8 mouse cellular contexts compared by ENCODE assay signal in genomic region chr11:117479007-117479719, GRCm38 (mm10). TPM values are rescaled to one million over a fixed set of nuclear protein-coding genes. Genes with fewer than 3 reads are reported as not detected.
DNase-seq lines count a peak whose midpoint lies in the region; ATAC-seq and TF ChIP-seq lines count a peak whose summit lies in the region.

No protein-coding gene starts in this region.

- TF ChIP-seq CTCF in kidney, postnatal 0 days (IDR thresholded peaks at IDR 0.05; ENCODE audit: low read depth) = no peak

- H3K27me3 ChIP-seq in kidney, postnatal 0 days (ENCODE audit: insufficient read depth, low read length) = no peaks in the 10 kb centered on the region
- peaks cover 7% of the 10 kb centered on the region; the same call in 1 of the 2 replicates for H3K27me3 ChIP-seq in forebrain, embryonic 14.5 days (replicated peaks; ENCODE audit: control insufficient read depth, insufficient read depth, low read length)

- no peak overlapping the region for H3K4me2 ChIP-seq in kidney, postnatal 0 days (ENCODE audit: low read length)
- H3K4me2 ChIP-seq in forebrain, embryonic 14.5 days (ENCODE audit: low read length) = peak overlapping the region; percentile 14; the same call in 1 of the 2 replicates

- no peak overlapping the region for H3K27ac ChIP-seq in kidney, postnatal 0 days
- H3K27ac ChIP-seq in forebrain, embryonic 14.5 days (ENCODE audit: low read depth, low read length) = peak overlapping the region; percentile 95

- no peak overlapping the region for H3K9ac ChIP-seq in kidney, postnatal 0 days (ENCODE audit: low read depth, low read length)
- H3K9ac ChIP-seq in forebrain, embryonic 14.5 days (ENCODE audit: low read length) = peak overlapping the region; percentile 26; the same call in 1 of the 2 replicates

- H3K4me3 ChIP-seq in kidney, postnatal 0 days (replicated peaks; ENCODE audit: low read depth, low read length) = no peak overlapping the region
- H3K4me3 ChIP-seq in forebrain, embryonic 14.5 days (ENCODE audit: low read depth, low read length) = no peak overlapping the region

- no peak for ATAC-seq in kidney, postnatal 0 days (replicated peaks; ENCODE audit: low FRiP score, low read depth)
- peak; percentile 81 for ATAC-seq in forebrain, embryonic 14.5 days

- no peaks in the 10 kb centered on the region for H3K36me3 ChIP-seq in kidney, postnatal 0 days (ENCODE audit: insufficient read depth, low read length)
- H3K36me3 ChIP-seq in forebrain, embryonic 14.5 days (ENCODE audit: control insufficient read depth, insufficient read depth, low read length) = no peaks in the 10 kb centered on the region

- H3K4me1 ChIP-seq in kidney, postnatal 0 days (replicated peaks; ENCODE audit: insufficient read depth, low read length) = peaks cover 7% of the 10 kb centered on the region; the same call in 1 of the 2 replicates
- H3K4me1 ChIP-seq in forebrain, embryonic 14.5 days (ENCODE audit: control insufficient read depth, insufficient read depth, low read length) = peaks cover 43% of the 10 kb centered on the region

- DNase-seq in kidney, postnatal 0 days (ENCODE audit: low spot score) = peak; percentile 60
- DNase-seq in kidney, postnatal 36 days = no peak
- peak; percentile 80 for DNase-seq in cerebellum, adult 11-12 months
- peak; percentile 96 for DNase-seq in forebrain, embryonic 14.5 days (ENCODE audit: low spot score)
- peak; percentile 46 for DNase-seq in heart, postnatal 4 days
- peak; percentile 22 for DNase-seq in lung, postnatal 36 days
- no peak for DNase-seq in adrenal gland, postnatal 36 days
- DNase-seq in thymus, postnatal 14 days = no peak

- WGBS in kidney, postnatal 0 days = 15% methylated on average over 13 of the region's 13 CpGs
- WGBS in forebrain, embryonic 14.5 days = 3% methylated on average over 13 of the region's 13 CpGs

- no peaks in the 10 kb centered on the region; the same call in 1 of the 2 replicates for H3K9me3 ChIP-seq in kidney, postnatal 0 days (replicated peaks; ENCODE audit: low read length)
- no peaks in the 10 kb centered on the region for H3K9me3 ChIP-seq in forebrain, embryonic 14.5 days (replicated peaks; ENCODE audit: control insufficient read depth, low read length)

RNA-seq across cellular contexts. Expression of gene Gm11733, which starts 5.0 kb away (rescaled TPM):
- not detected in 2 replicates for polyA plus RNA-seq in kidney, postnatal 0 days (2015; fragmentation: Nextera tagmentation; extraction: Ambion mirVana)
- 0.09 and 0.11 TPM in 2 replicates for polyA plus RNA-seq in forebrain, embryonic 14.5 days (2014; fragmentation: Nextera tagmentation; extraction: Ambion mirVana)
- total RNA-seq in heart, postnatal 4 days (2021) = not detected
- not detected for total RNA-seq in adrenal gland, postnatal 36 days (2021)

Comparison
In these comparisons a context has a peak if more than half of its experiments do, and no peak if none do; other contexts are left out.
1. DNase-seq: peak in kidney, postnatal 0 days (single experiment), cerebellum, adult 11-12 months (single experiment), forebrain, embryonic 14.5 days (single experiment), heart, postnatal 4 days (single experiment) and lung, postnatal 36 days (single experiment); none in kidney, postnatal 36 days (0 of 2), adrenal gland, postnatal 36 days (0 of 2) and thymus, postnatal 14 days (single experiment).